Mouse (Mus musculus) erythroid progenitor cell, adult 5-6 weeks (primary cell): ENCODE measurements around the gene Vgll4. TPM values are rescaled to one million over a fixed set of nuclear protein-coding genes. Genes with fewer than 3 reads are reported as not detected.

Experiments
- ATAC-seq: replicated peaks from 2 replicates; pipeline ENCODE4 v1.8.0; 2016; ENCODE audit warnings: moderate number of reproducible peaks, mild to moderate bottlenecking, moderate TSS enrichment, inconsistent platforms; ENCODE audit not compliant: poor library complexity, low FRiP score, severe bottlenecking
- total RNA-seq, 2 experiments: library from RNA; stranded (forward) in 1 of 2; stranded (reverse) in 1 of 2; fragments of 150-400 nt in 1 of 2; fragments of 186-747, 209-891 nt in 1 of 2; gene quantifications; 2 replicates each; pipeline versions ENCODE4 v1.2.3 to v1.2.4; 2015 to 2017; ENCODE audit warnings: low replicate concordance in 2 of 2

Gene Vgll4
- total RNA-seq, 2 experiments from 2014 or later, result 3.3 to 6.7 TPM

DNA sequence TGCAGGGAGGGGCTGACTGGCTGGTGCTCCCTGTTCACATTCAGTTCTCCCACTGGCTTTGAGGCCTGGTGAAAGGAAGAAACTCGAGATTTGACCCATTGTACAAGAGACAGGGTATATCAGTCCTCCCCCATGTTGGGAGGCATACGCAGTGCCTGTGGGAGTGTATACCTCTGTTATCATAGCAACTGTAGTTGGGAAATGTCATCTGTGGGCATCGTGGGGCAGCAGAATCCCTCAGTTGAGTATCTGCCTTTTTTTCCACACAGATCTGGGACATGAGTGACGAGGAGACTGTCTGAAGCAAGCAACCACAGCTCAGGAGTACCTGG lies 111.1 kb downstream of the Vgll4 start:
- ATAC-seq, result no peak

DNA sequence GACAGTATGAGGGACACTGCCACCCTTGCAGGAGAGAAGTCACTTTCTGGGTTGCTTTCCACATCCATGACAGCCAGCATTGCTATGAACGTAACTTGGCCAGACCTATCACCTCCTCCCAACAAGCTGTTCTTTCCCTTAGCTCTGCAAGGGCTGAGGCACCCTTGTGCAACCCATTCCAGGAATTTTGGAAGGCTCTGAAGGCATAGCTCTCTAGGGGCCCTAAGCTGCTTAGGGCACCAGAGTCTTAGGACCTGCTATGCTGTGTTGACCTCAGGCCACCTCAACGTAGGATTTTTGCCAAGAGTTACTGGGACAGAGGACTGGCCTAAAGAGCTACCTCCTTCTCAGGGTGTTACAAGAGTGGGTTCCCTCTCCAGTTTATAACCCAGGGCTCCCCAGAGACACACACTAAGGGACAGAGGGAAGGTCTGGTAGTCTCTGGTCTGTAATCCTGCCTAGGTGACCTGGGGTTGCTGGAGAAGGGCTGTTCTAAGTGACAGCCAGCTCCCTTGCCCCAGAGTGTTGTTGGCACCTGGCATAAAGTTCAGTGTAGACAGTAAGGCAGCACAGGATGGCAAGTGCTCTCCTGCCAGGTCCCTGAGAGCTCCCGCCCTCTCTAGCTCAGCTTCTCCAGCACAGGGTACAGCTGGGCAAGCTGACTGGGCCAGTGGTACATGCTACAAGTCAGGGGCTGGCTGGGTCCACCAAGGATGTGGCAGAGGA lies 111.6 kb downstream of the Vgll4 start:
- no peak for ATAC-seq

DNA sequence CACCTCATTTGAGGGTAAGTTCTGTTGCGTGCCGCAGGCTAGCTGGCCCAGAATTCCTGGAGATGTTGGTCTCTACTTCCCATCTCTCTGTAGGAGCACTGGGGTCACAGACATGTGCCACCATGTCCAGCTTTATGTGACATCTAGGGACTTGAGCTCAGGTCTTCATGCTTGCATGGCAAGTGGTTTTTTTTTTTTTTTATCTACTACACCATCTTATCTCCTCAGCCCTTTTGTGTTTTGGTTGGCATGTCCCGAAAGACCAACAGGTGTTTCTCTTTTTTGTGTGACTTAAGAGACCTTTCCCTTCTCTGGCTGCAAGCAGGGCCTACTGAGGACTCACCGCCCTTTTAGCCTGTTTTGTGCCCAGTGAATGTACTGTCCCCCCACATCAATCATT lies 113.3 kb downstream of the Vgll4 start:
- ATAC-seq, result no peak

DNA sequence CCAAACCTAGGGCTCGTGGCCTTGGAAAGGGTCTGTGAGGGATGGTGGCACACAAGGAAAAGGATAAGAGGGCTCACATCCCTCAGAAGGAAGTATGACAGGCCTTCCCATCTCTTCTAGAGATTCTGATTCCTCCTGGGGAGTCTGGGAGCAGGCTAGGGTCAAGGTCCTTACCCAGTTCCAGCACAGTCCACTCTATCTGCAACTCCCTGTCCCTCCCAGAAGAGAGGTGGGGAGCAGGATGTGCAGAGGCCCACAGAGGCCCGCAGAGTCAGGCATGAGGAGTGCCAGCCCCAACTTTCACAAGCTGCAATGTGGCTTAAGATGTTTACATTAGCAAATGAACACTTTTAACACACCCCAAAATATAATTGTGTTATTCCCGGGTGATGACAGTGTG lies 114.2 kb downstream of the Vgll4 start:
- no peak for ATAC-seq

GRCm38 (mm10) chr6:114854368-114854767 lies 115.4 kb downstream of the Vgll4 start:
- no peak for ATAC-seq

DNA sequence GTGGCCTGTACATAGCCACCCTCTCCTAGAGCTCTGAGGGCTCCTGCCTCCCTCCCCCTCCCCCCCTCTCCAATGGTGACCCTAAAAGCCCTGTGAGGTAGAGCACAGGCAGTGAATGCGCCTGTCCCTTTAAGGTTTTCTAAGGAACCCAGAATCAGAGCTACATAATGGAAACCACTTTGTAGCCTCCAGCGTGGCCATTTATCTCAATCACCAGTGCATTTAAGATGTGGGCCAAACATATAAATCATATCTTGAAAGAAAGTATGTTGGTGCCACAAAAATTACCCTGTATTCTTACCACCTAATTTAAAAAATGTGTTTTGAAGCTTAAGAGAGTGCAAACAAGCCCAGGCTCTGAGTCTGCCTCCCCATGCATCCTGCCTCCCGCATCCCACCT lies 117.1 kb downstream of the Vgll4 start:
- ATAC-seq, result no peak

- no peak for ATAC-seq
Observed at GRCm38 (mm10) chr6:114851688-114852087, 118.1 kb downstream of the Vgll4 start.

DNA sequence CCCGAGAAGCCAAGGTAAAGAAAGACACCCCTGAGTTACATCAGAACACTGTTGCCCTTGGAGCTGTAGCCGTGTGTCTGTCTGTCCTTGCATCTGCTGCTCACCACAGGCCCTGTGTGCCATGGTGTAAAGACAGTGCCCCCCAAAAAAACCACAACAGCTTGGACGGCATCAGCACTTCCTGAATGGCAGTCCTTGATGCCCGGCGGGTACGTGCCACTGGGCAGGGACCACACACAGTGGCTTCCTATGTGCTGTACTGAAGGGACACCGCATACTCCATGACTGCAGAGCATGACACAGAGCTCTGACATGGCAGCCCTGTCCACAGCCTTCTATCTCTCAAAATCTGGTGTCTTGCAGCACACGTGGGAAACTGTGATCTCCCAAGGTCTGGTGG lies 120.0 kb downstream of the Vgll4 start:
- no peak for ATAC-seq

GRCm38 (mm10) chr6:114848761-114849160 lies 121.0 kb downstream of the Vgll4 start:
- no peak for ATAC-seq

- no peak for ATAC-seq
Observed at GRCm38 (mm10) chr6:114847582-114848174, 122.1 kb downstream of the Vgll4 start.

- ATAC-seq, result no peak
Observed at GRCm38 (mm10) chr6:114846153-114846772, 123.5 kb downstream of the Vgll4 start.

DNA sequence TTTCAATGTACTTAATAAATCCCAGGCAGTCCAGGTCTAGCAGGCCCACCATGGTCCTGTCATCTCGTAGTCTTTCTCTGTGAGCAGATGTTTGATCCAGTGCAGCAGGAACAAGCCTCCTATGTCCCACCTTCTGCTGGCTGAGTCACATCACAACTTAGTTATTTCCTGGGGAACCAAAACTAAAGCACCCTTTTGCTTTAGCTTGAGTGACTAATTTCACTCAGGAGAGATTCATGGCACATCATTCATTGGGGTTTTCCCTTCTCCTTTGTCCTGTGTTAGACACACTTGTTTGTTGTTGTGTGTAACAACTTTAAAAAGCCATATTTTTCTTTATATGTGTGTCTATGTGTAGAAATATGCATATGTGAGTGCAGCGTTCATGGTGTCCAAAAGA lies 126.9 kb downstream of the Vgll4 start:
- ATAC-seq, result no peak

- no peak for ATAC-seq
Observed at GRCm38 (mm10) chr6:114842131-114842530, 127.7 kb downstream of the Vgll4 start.

DNA sequence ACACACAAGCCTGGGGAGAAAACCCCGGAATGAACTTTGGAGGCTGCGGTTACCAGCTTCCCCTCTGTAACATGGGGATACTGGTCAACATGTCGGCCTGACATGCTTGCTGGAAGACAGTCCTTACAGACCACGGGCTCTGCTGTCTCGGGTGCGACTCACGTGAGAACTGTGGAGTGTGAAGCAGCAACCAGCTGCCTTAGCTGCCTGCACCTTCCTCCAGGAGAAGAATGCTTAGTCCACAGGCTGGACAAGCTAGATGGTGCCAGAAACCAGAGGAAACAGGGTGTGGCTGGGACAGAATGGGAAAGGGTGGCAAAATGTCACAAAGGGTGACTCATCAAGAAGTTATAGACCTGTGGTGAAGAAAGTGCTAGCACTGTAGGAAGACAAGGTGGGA lies 129.8 kb downstream of the Vgll4 start:
- no peak for ATAC-seq

DNA sequence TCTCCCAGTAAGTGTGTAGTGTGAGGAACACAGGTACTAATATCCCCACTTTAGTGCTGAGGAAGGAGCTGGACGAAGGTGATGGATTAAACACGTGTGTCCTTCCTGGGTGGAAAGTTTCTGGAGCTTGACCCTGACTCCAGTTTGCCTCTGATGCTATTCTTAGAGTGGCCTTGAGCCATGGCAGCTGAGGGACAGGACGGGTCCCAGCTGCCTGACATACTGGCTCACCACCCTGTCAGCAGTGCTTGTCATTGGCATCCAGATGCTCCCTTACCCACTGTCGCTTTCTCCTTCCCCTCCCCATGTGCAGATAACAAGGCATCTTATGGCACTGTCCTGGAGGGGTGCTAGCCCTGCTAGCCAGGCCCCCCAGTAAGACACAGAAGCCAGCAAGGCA lies 130.9 kb downstream of the Vgll4 start:
- ATAC-seq, result no peak

DNA sequence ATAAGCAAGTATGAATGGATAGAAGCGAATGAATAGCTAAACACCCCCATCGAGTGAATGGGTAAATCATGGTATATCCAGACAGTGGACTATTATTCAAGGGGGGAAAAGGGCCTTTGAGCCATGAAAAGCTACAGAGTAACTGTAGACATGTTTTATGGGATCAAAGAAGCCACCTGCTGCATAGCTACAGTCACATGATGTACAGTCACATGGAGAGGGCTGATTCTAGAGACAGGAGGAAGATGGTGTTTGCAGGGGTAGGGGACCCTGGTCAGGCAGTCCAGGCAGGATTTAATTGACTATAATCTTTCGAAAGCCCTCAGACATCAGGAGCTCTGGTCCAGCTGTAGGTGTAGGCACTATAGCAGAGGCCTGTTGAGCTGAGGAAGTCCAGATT lies 133.4 kb downstream of the Vgll4 start:
- ATAC-seq, result no peak

DNA sequence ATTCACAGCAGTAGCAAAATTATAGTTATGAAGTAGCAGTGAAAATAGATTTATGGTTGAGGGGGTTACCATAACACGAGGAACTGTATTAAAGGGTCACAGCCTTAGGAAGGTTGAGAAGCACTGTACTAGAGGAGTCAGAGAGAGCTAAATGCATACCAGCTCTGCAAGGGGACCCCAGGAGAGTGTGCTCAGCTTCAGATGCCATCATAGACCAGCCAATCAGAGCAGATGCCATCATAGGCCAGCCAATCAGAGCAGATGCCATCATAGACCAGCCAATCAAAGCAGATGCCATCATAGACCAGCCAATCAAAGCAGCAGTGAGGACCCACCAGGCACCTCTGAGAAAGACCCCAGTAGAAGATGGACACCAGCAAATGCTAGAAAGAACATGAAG lies 134.0 kb downstream of the Vgll4 start:
- no peak for ATAC-seq

DNA sequence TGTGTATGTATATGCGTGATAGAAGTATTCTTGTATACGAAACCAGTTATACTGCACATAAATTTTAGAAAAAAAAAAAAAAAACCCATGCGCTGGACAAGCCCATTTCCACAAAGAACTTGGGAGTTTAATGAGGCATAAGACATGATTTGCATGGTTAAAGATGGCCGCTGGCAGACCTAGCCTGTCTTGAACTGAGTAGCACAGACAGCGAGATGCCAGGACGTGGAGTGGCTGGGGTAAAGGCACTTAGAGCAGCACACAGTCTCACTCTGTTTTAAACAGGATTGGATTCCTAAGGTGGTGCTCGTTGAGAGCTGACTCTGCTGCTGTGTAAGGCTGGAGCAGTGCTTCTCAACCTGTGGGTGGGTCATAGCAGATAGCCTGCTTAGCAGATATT lies 134.4 kb downstream of the Vgll4 start:
- ATAC-seq, result no peak

DNA sequence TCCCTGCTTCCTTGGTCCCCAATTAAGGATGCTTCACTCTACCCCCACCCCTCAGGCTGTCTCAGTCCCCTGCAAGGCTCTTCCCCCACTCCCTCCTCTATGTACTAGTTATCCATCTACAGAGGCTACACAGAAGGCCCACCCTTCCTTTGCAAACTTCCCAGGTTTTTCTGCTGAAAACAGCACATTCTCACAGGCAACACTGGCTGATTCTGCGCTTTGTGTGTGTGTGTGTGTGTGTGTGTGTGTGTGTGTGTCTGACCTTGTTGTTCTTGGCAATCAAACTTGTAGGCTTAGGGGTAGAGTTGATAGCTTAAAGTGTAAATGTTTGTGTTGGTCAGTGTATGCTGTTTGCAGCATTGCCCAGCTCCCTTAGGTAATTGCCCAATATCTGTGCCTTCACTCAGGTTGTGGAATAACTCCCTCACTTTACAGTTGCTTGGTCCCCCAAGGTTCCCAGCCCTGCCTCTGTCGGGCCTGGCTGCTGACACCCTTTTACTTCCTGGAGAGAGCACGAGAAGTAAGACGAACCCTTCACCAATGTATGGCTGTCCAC lies 135.9 kb downstream of the Vgll4 start:
- no peak for ATAC-seq

GRCm38 (mm10) chr6:114833058-114833685 lies 136.6 kb downstream of the Vgll4 start:
- ATAC-seq, result no peak

DNA sequence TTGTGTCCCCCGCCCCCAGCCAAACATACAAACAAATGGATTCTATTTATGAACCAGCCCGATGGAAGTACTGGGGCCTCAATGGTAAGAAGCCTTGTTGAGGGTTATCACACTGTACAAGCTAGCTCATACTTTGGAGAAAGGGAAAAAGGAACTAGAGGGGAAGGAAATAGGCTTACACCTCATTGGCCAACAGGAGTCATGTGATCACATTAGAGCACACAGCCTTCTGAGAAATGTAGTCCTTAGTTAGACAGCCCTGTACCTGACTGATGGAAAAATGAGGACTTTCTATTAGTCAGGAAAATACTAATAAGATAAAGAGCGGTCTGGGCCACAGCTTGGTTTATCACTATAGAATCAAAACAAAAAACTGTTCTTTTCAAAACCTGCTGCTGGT lies 138.0 kb downstream of the Vgll4 start:
- ATAC-seq, result no peak
